Mouse (Mus musculus) gastrocnemius, adult 2 months (tissue): ENCODE data around the gene Txlna. TPM values are rescaled to one million over a fixed set of nuclear protein-coding genes. Genes with fewer than 3 reads are reported as not detected.

Experiments
- DNase-seq: peaks from one replicate; pipeline ENCODE4 v3.0.0; 2022
- H3K27ac ChIP-seq: fragments of 200-600 bp; 2 replicates; pipeline ENCODE4 v1.8.1; 2022; ENCODE audit warnings: mild to moderate bottlenecking
- H3K4me3 ChIP-seq: fragments of 200-600 bp; 2 replicates; pipeline ENCODE4 v1.8.1; 2022; ENCODE audit warnings: mild to moderate bottlenecking, moderate library complexity
- CTCF ChIP-seq: fragments of 200-600 bp; IDR thresholded peaks from 2 replicates; pipeline ENCODE4 v1.8.1; 2022; ENCODE audit warnings: antibody characterized with exemption, mild to moderate bottlenecking, moderate library complexity
- intact Hi-C: fragments of 180-260 bp; cut with DNase I; formaldehyde crosslinking; loops from one replicate; pipeline ENCODE4 v1.15.1; 2025
- total RNA-seq, 2 experiments: library from RNA; stranded (reverse); gene quantifications; 2 replicates each; pipeline ENCODE4 v1.2.3; 2021

Gene Txlna
- total RNA-seq, 2 experiments from 2014 or later = 19.7 to 21.1 TPM

DNA sequence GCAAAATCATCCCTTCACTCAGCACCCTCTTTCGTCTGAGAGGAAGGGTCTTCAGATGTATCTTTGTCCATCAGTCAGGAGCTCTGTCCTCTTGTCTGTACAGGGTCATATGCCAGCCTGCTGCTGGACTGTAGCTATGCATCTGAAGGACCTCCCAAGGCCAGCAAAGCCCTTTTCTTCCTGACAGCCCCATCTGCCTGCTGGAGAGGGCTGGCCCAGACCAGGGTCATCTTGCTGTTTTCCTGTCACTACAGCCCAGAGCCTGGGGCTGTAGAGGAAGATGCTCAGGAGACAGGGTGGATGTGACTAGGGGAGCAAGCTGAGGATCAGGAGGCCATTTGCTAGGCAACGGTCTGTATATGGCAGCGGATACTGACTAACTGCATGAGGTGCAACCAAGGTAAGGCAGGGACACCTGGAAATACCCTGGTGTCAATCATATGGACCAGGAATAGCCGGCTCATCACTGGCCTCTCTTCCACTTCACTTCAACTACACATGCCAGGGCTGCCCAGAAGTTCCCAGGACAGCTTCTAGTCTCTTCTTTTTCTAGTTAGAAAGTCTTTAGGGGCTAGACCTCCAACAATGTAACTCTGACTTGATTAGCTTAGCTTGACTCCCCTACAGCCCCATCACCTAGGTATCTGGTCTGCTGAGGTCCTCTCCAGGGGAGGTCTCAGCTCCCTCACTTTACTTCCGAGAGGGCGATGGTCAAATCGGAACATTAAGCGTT lies 17.9 kb downstream of the Txlna start:
- Histone ChIP-seq H3K27ac (peak overlapping the region; percentile 96), H3K4me3 (peak overlapping the region; percentile 86)
- intact Hi-C loops = no loop called here
- no peak for DNase-seq
- no peak for TF ChIP-seq CTCF

- H3K27ac ChIP-seq = peak overlapping the region; percentile 96
- DNase-seq = no peak
- TF ChIP-seq CTCF = no peak
- intact Hi-C loops = no loop called here
- peak overlapping the region; percentile 86 for H3K4me3 ChIP-seq
Measured at GRCm38 (mm10) chr4:129622120-129622802, 18.6 kb downstream of the Txlna start.

DNA sequence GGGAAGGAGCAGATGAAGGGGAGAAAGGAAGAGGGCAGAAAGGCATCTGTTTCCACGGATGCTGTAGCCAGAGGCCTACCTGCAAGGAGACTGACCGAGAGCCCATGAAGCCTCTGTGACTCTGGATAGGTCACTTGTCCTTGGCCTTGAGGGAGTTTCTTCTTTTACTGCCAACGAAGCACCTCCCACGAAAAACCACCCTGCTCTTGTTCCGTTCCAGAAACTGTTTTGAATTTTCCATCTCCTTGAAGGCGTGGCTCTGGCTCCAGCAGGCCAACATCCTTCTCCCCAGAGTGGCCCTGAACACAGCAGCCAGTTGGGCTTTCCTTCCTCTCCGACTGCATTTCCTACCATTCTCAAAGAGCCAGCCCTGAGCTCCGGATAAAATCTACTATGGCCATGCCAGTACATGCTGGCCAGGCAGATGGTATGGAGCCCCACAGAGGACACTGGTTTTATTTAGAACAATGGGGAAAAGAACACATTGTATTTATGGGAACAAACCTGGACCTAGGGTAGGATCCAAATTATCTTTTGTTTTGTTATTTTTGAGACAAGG lies 19.5 kb downstream of the Txlna start:
- TF ChIP-seq CTCF = no peak
- intact Hi-C loops = no loop called here
- Histone ChIP-seq H3K4me3 (peak overlapping the region; percentile 86), H3K27ac (peak overlapping the region; percentile 96)
- peak; percentile 60 for DNase-seq

- peak overlapping the region; percentile 86 for H3K4me3 ChIP-seq
- H3K27ac ChIP-seq = peak overlapping the region; percentile 96
- no peak for DNase-seq
- intact Hi-C loops = no loop called here
- no peak for TF ChIP-seq CTCF
Measured at GRCm38 (mm10) chr4:129620419-129621282, 20.2 kb downstream of the Txlna start.

GRCm38 (mm10) chr4:129618786-129619691 lies 21.8 kb downstream of the Txlna start, which contains the start of gene Iqcc:
Gene Iqcc (minus strand): TSS chr4:129619099.
- H3K4me3 ChIP-seq = peak within 1 kb of the TSS; percentile 79

GRCm38 (mm10) chr4:129618031-129618430 lies 22.8 kb downstream of the Txlna start:
- H3K4me3 ChIP-seq = peak overlapping the region; percentile 79
- intact Hi-C loops = no loop called here
- DNase-seq = no peak
- H3K27ac ChIP-seq = peak overlapping the region; percentile 96
- no peak for TF ChIP-seq CTCF

More at GRCm38 (mm10) chr4:129618786-129619691, 21.8 kb downstream of the Txlna start, which contains the start of gene Iqcc:
- peak within 1 kb of the TSS; percentile 96 for H3K27ac ChIP-seq
- TF ChIP-seq CTCF = no peak
- peak; percentile 98 for DNase-seq
- intact Hi-C loops = no loop called here

GRCm38 (mm10) chr4:129617121-129617641 lies 23.7 kb downstream of the Txlna start:
- no peak for TF ChIP-seq CTCF

GRCm38 (mm10) chr4:129616631-129617030 lies 24.2 kb downstream of the Txlna start:
- no peak for TF ChIP-seq CTCF
- DNase-seq = no peak
- Histone ChIP-seq H3K4me3 (no peak overlapping the region), H3K27ac (no peak overlapping the region)
- intact Hi-C loops = no loop called here

More at GRCm38 (mm10) chr4:129617121-129617641, 23.7 kb downstream of the Txlna start:
- intact Hi-C loops = no loop called here
- Histone ChIP-seq H3K27ac (no peak overlapping the region), H3K4me3 (no peak overlapping the region)
- no peak for DNase-seq

GRCm38 (mm10) chr4:129615801-129616290 lies 25.0 kb downstream of the Txlna start:
- peak overlapping the region; percentile 20; the same call in 1 of the 2 replicates for H3K27ac ChIP-seq
- intact Hi-C loops = no loop called here
- no peak for TF ChIP-seq CTCF
- no peak overlapping the region for H3K4me3 ChIP-seq
- no peak for DNase-seq

DNA sequence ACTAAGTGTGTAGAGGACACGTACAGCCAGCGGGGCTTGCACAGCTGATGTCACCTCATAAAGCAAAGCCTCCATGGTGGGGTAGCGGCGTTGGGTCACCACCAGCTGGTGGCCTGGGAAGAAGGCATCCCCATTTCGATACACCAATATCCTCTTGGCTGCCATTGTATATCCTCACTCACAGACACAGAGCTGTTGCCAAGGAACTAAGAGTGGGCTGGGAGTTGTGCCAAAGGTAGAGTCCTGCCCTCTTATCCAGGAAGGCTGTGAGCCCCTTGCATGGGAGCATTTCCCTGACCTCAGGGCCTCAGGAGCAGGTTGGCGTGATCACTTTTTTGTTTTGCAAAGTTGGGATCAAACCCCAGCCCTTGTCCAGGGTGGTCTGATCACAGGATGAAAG lies 26.8 kb downstream of the Txlna start, which contains the start of gene Dcdc2b:
TSS of gene Dcdc2b (minus strand) at position 165 of the 400 bp plus-strand sequence.
- H3K4me3 ChIP-seq = no peak within 1 kb of the TSS
- intact Hi-C loops = no loop called here
- no peak for TF ChIP-seq CTCF
- H3K27ac ChIP-seq = no peak within 1 kb of the TSS
- DNase-seq = no peak

- no peak for DNase-seq
- intact Hi-C loops = no loop called here
- Histone ChIP-seq H3K4me3 (no peak overlapping the region), H3K27ac (no peak overlapping the region)
- no peak for TF ChIP-seq CTCF
Measured at GRCm38 (mm10) chr4:129610472-129610871, 30.4 kb downstream of the Txlna start.
